Mouse (Mus musculus) midbrain, embryonic 12.5 days (tissue): ENCODE results near the gene Cox7a1. TPM values are rescaled to one million over a fixed set of nuclear protein-coding genes. Genes with fewer than 3 reads are reported as not detected.

Experiments used
- ATAC-seq: fragments of 200-750 bp; cut with Nextera tagmentation; 2 replicates; pipeline ENCODE4 v1.8.0; 2017; ENCODE audit warnings: low read depth, moderate TSS enrichment, moderate library complexity; ENCODE audit not compliant: low FRiP score
- H3K27ac ChIP-seq: fragments of 300-500 bp; sonication (generic); replicated peaks from 2 replicates; pipeline ENCODE4 v1.5.1; 2016; ENCODE audit warnings: mild to moderate bottlenecking
- H3K27me3 ChIP-seq: fragments of 300-500 bp; sonication (generic); 2 replicates; pipeline ENCODE4 v1.6.1; 2016; ENCODE audit warnings: mild to moderate bottlenecking
- H3K36me3 ChIP-seq: fragments of 300-500 bp; sonication (generic); 2 replicates; pipeline ENCODE4 v1.6.1; 2016
- H3K4me1 ChIP-seq: fragments of 300-500 bp; sonication (generic); 2 replicates; pipeline ENCODE4 v1.6.1; 2016
- H3K4me2 ChIP-seq: fragments of 300-500 bp; sonication (generic); replicated peaks from 2 replicates; pipeline ENCODE4 v1.6.1; 2016; ENCODE audit warnings: mild to moderate bottlenecking, moderate library complexity
- H3K4me3 ChIP-seq: fragments of 300-500 bp; sonication (generic); 2 replicates; pipeline ENCODE4 v1.5.1; 2016; ENCODE audit warnings: mild to moderate bottlenecking
- H3K9ac ChIP-seq: fragments of 300-500 bp; sonication (generic); replicated peaks from 2 replicates; pipeline ENCODE4 v1.6.1; 2016; ENCODE audit warnings: mild to moderate bottlenecking, moderate library complexity
- H3K9me3 ChIP-seq: fragments of 300-500 bp; sonication (generic); 2 replicates; pipeline ENCODE4 v1.6.1; 2016; ENCODE audit warnings: mild to moderate bottlenecking
- WGBS: fragments of 180-500 bp; shearing (Covaris S2); methylation state at CpG from one replicate; pipeline ENCODE4 v1.1.7; 2016; 5-methylcytosine and 5-hydroxymethylcytosine counted together
- polyA plus RNA-seq: library from polyadenylated mRNA; unstranded; fragments of >200 nt; fragmentation: Nextera tagmentation; extraction: Ambion mirVana; gene quantifications from 2 replicates; pipeline ENCODE4 v1.2.1, GENCODE M21; 2016

The Cox7a1 gene
- polyA plus RNA-seq, 1 experiment from 2014 or later: 0.74 TPM

DNA sequence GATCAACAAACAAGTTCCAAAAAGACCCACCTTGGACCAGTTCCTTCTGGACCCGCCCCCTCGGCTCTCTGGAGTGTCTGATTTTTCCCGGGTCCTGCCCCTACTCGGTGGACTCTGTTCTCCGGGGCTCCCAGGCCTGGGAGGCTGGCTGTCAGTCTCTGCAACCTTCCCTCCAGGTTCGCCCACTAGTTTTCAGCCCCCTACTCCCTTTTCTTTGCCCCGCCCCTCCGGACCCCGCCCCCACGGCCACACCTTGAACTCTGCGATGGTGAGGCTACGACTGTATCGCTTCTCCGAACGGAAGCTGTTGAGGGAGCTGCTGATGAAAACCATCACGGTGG lies 47.4 kb downstream of the Cox7a1 start:
- Histone ChIP-seq H3K4me3 (peak overlapping the region; percentile 74), H3K27ac (peak overlapping the region; percentile 97), H3K36me3 (peaks cover 46% of the 10 kb centered on the region), H3K9me3 (no peaks in the 10 kb centered on the region), H3K27me3 (no peaks in the 10 kb centered on the region), H3K4me1 (peaks cover 17% of the 10 kb centered on the region), H3K4me2 (peak overlapping the region; percentile 70), H3K9ac (peak overlapping the region; percentile 76)
- WGBS: 0% methylated on average over 16 of the region's 16 CpGs
- ATAC-seq: peak; percentile 48

DNA sequence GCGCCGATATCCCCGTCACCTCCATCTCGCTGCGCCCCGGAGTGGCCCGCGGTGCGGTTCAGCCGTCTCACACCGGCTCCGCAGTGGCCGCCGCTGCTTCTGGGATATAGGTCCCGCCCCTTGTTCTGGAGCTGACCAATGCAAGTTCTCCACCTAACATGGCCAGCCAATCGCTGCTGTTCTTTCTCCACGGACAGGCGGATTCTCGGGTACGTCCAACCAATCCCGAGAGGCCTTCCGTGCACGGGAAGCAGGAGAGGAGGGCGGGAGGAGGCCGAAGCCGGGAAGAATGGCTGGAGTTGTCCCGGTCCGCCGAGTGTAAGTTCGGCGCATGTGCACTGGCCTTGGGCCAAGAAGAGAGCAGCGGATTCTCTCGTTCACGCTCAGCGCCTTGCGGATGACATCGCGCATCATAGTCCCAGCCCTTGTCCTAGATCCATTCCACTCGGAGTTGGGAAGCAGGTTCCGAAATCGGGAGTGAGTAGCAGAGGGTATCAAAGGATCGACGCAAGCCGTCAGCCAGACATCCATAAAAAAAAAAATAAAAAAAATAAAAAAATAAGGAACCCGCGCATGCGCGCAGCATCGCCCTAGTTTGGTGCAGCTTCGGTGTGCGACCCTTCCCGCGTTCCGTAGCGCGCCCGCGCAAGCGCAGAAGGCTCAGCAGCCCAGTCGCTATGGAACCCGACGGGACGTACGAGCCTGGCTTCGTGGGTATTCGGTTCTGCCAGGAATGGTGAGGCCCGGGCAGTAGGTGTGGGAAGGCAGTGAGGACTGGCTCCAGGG lies 47.9 kb downstream of the Cox7a1 start, which contains the start of the genes Polr2i and Tbcb:
Gene Polr2i, plus strand, starts transcription at position 280 of the 786 bp plus-strand sequence.
Gene Tbcb, minus strand, starts transcription at position 604 of the 786 bp plus-strand sequence.
- peak within 1 kb of the TSS; percentile 74 for H3K4me3 ChIP-seq
- H3K27ac ChIP-seq: peak within 1 kb of the TSS; percentile 97
- H3K4me2 ChIP-seq: peak within 1 kb of the TSS; percentile 70
- H3K4me1 ChIP-seq: peaks cover 17% of the 10 kb centered on the region
- peak; percentile 94 for ATAC-seq
- peaks cover 40% of the 10 kb centered on the region for H3K36me3 ChIP-seq
- H3K27me3 ChIP-seq: no peaks in the 10 kb centered on the region
- under 1% methylated on average over 67 of the region's 67 CpGs for WGBS
- H3K9ac ChIP-seq: peak within 1 kb of the TSS; percentile 80
- no peaks in the 10 kb centered on the region for H3K9me3 ChIP-seq

DNA sequence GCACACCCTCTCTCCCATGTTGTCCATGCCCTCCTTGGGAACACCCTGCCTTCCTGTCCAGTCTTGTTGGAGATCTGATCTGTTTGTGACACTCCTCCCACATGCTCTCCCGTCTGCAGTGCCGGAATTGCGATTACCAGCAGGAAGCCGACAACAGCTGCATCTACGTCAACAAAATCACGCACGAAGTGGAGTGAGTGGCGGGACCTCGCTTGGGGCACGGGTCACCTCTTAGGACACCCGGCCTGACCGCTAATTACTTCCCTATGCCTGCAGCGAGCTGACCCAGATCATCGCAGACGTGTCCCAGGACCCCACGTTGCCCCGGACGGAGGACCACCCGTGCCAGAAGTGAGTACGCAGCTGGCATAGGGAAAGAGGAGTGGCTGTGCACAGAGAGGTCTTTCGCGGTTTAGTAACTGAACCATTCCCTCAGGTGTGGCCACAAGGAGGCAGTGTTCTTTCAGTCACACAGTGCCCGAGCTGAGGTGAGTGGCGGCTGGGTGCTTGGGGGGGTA lies 48.7 kb downstream of the Cox7a1 start:
- ATAC-seq: peak; percentile 27
- H3K27ac ChIP-seq: peak overlapping the region; percentile 97
- peak overlapping the region; percentile 70 for H3K4me2 ChIP-seq
- H3K9ac ChIP-seq: peak overlapping the region; percentile 80
- no peaks in the 10 kb centered on the region for H3K27me3 ChIP-seq
- peak overlapping the region; percentile 74 for H3K4me3 ChIP-seq
- peaks cover 17% of the 10 kb centered on the region for H3K4me1 ChIP-seq
- peaks cover 32% of the 10 kb centered on the region for H3K36me3 ChIP-seq
- no peaks in the 10 kb centered on the region for H3K9me3 ChIP-seq
- WGBS: 9% methylated on average over 24 of the region's 24 CpGs

DNA sequence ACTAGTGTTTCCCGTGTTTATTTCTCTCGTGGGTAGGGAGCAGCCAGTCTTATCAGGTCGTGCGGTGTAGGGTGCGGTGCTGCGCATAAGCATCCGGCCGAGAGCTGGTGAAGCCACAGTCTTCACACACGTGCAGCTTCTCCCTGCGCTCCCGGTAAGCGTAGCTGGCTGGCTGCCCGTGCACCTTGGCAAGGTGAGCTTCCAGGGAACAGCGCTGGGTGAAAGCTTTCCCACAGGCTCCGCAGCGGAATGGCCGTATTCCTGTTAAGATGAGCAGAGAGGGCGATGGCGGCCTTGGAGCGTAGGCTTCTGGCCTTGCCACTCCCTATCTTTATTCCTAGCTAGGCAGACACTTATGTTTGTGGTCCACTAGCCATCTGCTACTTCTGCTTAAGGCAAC lies 49.4 kb downstream of the Cox7a1 start:
- Histone ChIP-seq H3K27ac (no peak overlapping the region), H3K4me2 (peak overlapping the region; percentile 70), H3K4me1 (peaks cover 17% of the 10 kb centered on the region), H3K4me3 (peak overlapping the region; percentile 74; the same call in 1 of the 2 replicates), H3K9me3 (no peaks in the 10 kb centered on the region), H3K9ac (no peak overlapping the region; the same call in 1 of the 2 replicates), H3K27me3 (no peaks in the 10 kb centered on the region), H3K36me3 (peaks cover 25% of the 10 kb centered on the region)
- no peak for ATAC-seq
- WGBS: 90% methylated on average over 20 of the region's 20 CpGs

DNA sequence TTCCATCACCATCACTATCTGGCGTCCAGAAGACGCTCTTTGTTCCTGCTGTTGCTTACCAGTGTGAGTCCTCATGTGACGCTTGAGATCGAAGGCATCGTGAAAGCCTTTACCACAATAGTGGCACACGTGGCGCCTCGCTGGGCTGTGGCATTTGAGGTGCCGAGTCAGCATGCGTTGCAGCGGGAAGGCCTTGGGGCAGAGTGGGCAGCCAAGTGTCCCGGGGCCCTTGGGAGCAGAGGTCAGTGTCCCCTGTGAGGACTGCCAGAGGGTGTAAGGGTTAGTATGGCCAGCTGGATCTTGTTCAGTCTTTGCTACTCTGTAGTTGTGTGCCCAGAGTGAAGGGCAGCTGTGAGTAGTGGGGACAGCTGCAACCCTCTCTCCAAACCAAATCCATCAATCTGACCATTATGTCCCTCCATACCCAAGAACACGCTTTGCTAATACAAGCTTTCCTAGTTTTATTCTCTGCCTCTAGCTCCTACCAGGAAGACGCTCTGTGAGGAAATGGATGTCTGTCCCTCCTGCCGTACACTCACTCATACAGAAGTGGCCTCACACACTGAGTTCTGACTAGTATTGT lies 50.4 kb downstream of the Cox7a1 start:
- 96% methylated on average over 15 of the region's 15 CpGs for WGBS

DNA sequence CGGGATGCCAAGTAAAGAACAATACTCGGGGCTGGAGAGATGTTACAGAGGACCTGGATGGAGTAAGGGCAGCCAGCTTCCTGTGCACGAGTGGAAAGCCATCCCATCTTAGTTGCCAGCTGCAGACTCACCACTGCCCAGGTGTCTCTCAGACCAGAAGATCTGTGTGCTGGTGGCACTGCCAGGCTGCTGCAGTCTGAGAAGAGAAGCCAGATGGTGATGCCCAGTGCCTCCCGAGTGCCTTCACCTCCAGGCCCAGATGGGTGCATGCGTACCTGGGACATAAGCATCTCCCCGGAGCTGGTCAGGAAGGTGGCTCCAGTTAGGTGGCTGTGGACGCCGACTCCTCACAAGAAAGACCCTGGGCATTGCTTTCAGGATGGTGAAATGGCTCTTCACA lies 51.1 kb downstream of the Cox7a1 start:
- H3K9me3 ChIP-seq: no peaks in the 10 kb centered on the region
- H3K4me2 ChIP-seq: no peak overlapping the region
- peaks cover 17% of the 10 kb centered on the region for H3K4me1 ChIP-seq
- no peaks in the 10 kb centered on the region for H3K27me3 ChIP-seq
- H3K9ac ChIP-seq: no peak overlapping the region
- H3K4me3 ChIP-seq: no peak overlapping the region
- H3K27ac ChIP-seq: no peak overlapping the region
- 90% methylated on average over 8 of the region's 8 CpGs for WGBS
- ATAC-seq: no peak
- H3K36me3 ChIP-seq: peaks cover 26% of the 10 kb centered on the region

More for the DNA sequence above, 50.4 kb downstream of the Cox7a1 start:
- no peaks in the 10 kb centered on the region for H3K9me3 ChIP-seq
- no peak overlapping the region for H3K4me2 ChIP-seq
- no peak overlapping the region for H3K27ac ChIP-seq
- no peak for ATAC-seq
- no peak overlapping the region for H3K9ac ChIP-seq
- no peaks in the 10 kb centered on the region for H3K27me3 ChIP-seq
- H3K4me3 ChIP-seq: no peak overlapping the region
- H3K36me3 ChIP-seq: peaks cover 25% of the 10 kb centered on the region
- H3K4me1 ChIP-seq: peaks cover 17% of the 10 kb centered on the region

DNA sequence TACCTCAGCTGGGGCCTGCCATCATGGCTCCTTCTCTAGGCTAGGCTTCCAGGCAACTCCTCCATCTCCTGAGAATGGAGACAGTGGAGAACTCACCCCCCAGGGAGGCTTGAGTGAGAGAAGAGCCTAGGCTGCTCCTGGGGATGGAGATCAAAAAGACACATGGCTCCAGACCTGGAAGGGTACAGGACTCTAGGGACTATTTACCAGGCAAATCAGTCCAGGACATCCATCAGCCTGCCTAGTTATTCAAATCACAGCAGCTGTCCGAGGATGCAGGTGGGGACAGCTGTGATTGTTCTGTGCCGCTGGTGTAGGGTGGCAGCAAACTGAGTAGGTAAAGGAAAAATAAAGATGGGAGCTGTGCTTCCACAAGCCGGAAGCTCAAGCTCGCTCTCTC lies 51.7 kb downstream of the Cox7a1 start, which contains the start of gene Ovol3:
Gene Ovol3, minus strand, starts transcription at position 101 of the 400 bp plus-strand sequence.
- H3K36me3 ChIP-seq: peaks cover 32% of the 10 kb centered on the region
- ATAC-seq: no peak

More for the DNA sequence above, 51.7 kb downstream of the Cox7a1 start, which contains the start of gene Ovol3:
- no peak within 1 kb of the TSS for H3K4me3 ChIP-seq
- H3K27me3 ChIP-seq: no peaks in the 10 kb centered on the region
- H3K4me1 ChIP-seq: peaks cover 15% of the 10 kb centered on the region
- WGBS: 90% methylated on average over 4 of the region's 4 CpGs
- H3K9me3 ChIP-seq: no peaks in the 10 kb centered on the region
- H3K27ac ChIP-seq: no peak within 1 kb of the TSS
- H3K9ac ChIP-seq: no peak within 1 kb of the TSS
- no peak within 1 kb of the TSS for H3K4me2 ChIP-seq

Other genes starting within 250 kb of the Cox7a1 start
- gene Zfp74, start 230.1 kb upstream of the Cox7a1 start, polyA plus RNA-seq: 14.7 and 18.7 TPM in 2 replicates
- gene Zfp568, start 200.2 kb upstream of the Cox7a1 start, polyA plus RNA-seq: 14.0 and 14.1 TPM in 2 replicates
- gene Zfp14, start 132.8 kb upstream of the Cox7a1 start, polyA plus RNA-seq: 7.2 and 7.5 TPM in 2 replicates
- gene Zfp82, start 111.2 kb upstream of the Cox7a1 start, polyA plus RNA-seq: 10.4 and 11.2 TPM in 2 replicates
- 1.0 and 4.5 TPM in 2 replicates for gene Gm26920, start 93.7 kb upstream of the Cox7a1 start, polyA plus RNA-seq
- 13.6 and 16.3 TPM in 2 replicates for gene Zfp566, start 93.6 kb upstream of the Cox7a1 start, polyA plus RNA-seq
- gene Zfp260, start 89.4 kb upstream of the Cox7a1 start, polyA plus RNA-seq: 134 and 136 TPM in 2 replicates
- 17.0 and 18.8 TPM in 2 replicates for gene Zfp382, start 62.2 kb upstream of the Cox7a1 start, polyA plus RNA-seq
- gene Zfp146, start 14.4 kb upstream of the Cox7a1 start, polyA plus RNA-seq: 19.0 and 20.2 TPM in 2 replicates
- gene Capns1, start 14.7 kb downstream of the Cox7a1 start, polyA plus RNA-seq: 59.8 and 61.6 TPM in 2 replicates
- gene Polr2i, start 47.8 kb downstream of the Cox7a1 start, polyA plus RNA-seq: 151 and 156 TPM in 2 replicates
- gene Tbcb, start 48.1 kb downstream of the Cox7a1 start, polyA plus RNA-seq: 257 and 259 TPM in 2 replicates
- gene Ovol3, start 51.6 kb downstream of the Cox7a1 start, polyA plus RNA-seq: not detected in 2 replicates
- 0.48 and 0.66 TPM in 2 replicates for gene Thap8, start 96.0 kb downstream of the Cox7a1 start, polyA plus RNA-seq
- gene Wdr62, start 96.3 kb downstream of the Cox7a1 start, polyA plus RNA-seq: 11.3 and 13.4 TPM in 2 replicates
- 76.3 and 88.6 TPM in 2 replicates for gene Clip3, start 107.6 kb downstream of the Cox7a1 start, polyA plus RNA-seq
- gene Alkbh6, start 124.6 kb downstream of the Cox7a1 start, polyA plus RNA-seq: 86.9 and 92.9 TPM in 2 replicates
- gene Syne4, start 130.7 kb downstream of the Cox7a1 start, polyA plus RNA-seq: 17.5 and 19.0 TPM in 2 replicates
- gene E130208F15Rik, start 137.6 kb downstream of the Cox7a1 start, polyA plus RNA-seq: 0.63 TPM in 1 of 2 replicates, not detected in the other
- 22.2 and 27.4 TPM in 2 replicates for gene Sdhaf1, start 139.8 kb downstream of the Cox7a1 start, polyA plus RNA-seq
- gene Lrfn3, start 178.6 kb downstream of the Cox7a1 start, polyA plus RNA-seq: 9.1 and 9.5 TPM in 2 replicates
- 18.3 and 24.4 TPM in 2 replicates for gene Tyrobp, start 229.6 kb downstream of the Cox7a1 start, polyA plus RNA-seq
- not detected in 2 replicates for gene Hcst, start 235.7 kb downstream of the Cox7a1 start, polyA plus RNA-seq
- gene Nfkbid, start 237.6 kb downstream of the Cox7a1 start, polyA plus RNA-seq: 1.4 TPM in 2 replicates